Mouse (Mus musculus) limb, embryonic 14.5 days (tissue): ENCODE data around the gene Notch1. TPM values are rescaled to one million over a fixed set of nuclear protein-coding genes. Genes with fewer than 3 reads are reported as not detected.

Experiments used
- ATAC-seq: fragments of 200-750 bp; cut with Nextera tagmentation; 2 replicates; pipeline ENCODE4 v1.8.0; 2017; ENCODE audit warnings: low read depth, moderate number of reproducible peaks, moderate TSS enrichment; ENCODE audit not compliant: low FRiP score
- DNase-seq: peaks from one replicate; pipeline ENCODE4 v3.0.0-alpha.2; 2015; ENCODE audit warnings: low spot score
- H3K27ac ChIP-seq: fragments of 300-500 bp; sonication (generic); replicated peaks from 2 replicates; pipeline ENCODE4 v1.5.1; 2014; ENCODE audit warnings: low read depth, mild to moderate bottlenecking, low read length, moderate library complexity, mixed read lengths
- H3K27me3 ChIP-seq: fragments of 300-500 bp; sonication (generic); 2 replicates; pipeline ENCODE4 v1.6.1; 2014; ENCODE audit warnings: low read length, mixed read lengths; ENCODE audit not compliant: control insufficient read depth, insufficient read depth
- H3K36me3 ChIP-seq: fragments of 300-500 bp; sonication (generic); 2 replicates; pipeline ENCODE4 v1.6.1; 2014; ENCODE audit warnings: mild to moderate bottlenecking, low read length, moderate library complexity, mixed read lengths; ENCODE audit not compliant: control insufficient read depth, insufficient read depth
- H3K4me1 ChIP-seq: fragments of 300-500 bp; sonication (generic); 2 replicates; pipeline ENCODE4 v1.6.1; 2014; ENCODE audit warnings: antibody characterized with exemption, low read length, mixed read lengths; ENCODE audit not compliant: control insufficient read depth, insufficient read depth
- H3K4me2 ChIP-seq: fragments of 300-500 bp; sonication (generic); replicated peaks from 2 replicates; pipeline ENCODE4 v1.6.1; 2014; ENCODE audit warnings: low read depth, mild to moderate bottlenecking, low read length, moderate library complexity; ENCODE audit not compliant: severe bottlenecking
- H3K4me3 ChIP-seq: fragments of 300-500 bp; sonication (generic); replicated peaks from 2 replicates; pipeline ENCODE4 v1.5.1; 2014; ENCODE audit warnings: low read length
- H3K9ac ChIP-seq: fragments of 300-500 bp; sonication (generic); 2 replicates; pipeline ENCODE4 v1.6.1; 2014; ENCODE audit warnings: mild to moderate bottlenecking, low read depth, low read length, moderate library complexity; ENCODE audit not compliant: severe bottlenecking
- H3K9me3 ChIP-seq: fragments of 300-500 bp; sonication (generic); 2 replicates; pipeline ENCODE4 v1.6.1; 2016; ENCODE audit warnings: low read length; ENCODE audit not compliant: control insufficient read depth
- POLR2A ChIP-seq: fragments of 200-500 bp; IDR thresholded peaks from 2 replicates; pipeline ENCODE4 v1.8.0; 2012; ENCODE audit warnings: inconsistent platforms, mild to moderate bottlenecking, moderate library complexity, borderline replicate concordance; ENCODE audit not compliant: insufficient read depth, insufficient read length; ENCODE audit errors: extremely low read depth
- WGBS: fragments of 180-500 bp; shearing (Covaris S2); extraction: QIAGEN DNeasy Blood & Tissue Kit; methylation state at CpG from one replicate; pipeline ENCODE4 v1.1.7; 2014; 5-methylcytosine and 5-hydroxymethylcytosine counted together
- polyA plus RNA-seq, 2 experiments: library from polyadenylated mRNA; depleted of rRNA in 1 of 2; stranded (reverse) in 1 of 2; unstranded in 1 of 2; fragments of >200 nt; fragmentation: Nextera tagmentation in 1 of 2; extraction: Ambion mirVana in 1 of 2; gene quantifications; 2 replicates each; pipeline versions ENCODE4 v1.2.1 to v1.2.3; 2012 to 2014

Gene Notch1
- polyA plus RNA-seq, 2 experiments, result 28.1 to 44.5 TPM

DNA sequence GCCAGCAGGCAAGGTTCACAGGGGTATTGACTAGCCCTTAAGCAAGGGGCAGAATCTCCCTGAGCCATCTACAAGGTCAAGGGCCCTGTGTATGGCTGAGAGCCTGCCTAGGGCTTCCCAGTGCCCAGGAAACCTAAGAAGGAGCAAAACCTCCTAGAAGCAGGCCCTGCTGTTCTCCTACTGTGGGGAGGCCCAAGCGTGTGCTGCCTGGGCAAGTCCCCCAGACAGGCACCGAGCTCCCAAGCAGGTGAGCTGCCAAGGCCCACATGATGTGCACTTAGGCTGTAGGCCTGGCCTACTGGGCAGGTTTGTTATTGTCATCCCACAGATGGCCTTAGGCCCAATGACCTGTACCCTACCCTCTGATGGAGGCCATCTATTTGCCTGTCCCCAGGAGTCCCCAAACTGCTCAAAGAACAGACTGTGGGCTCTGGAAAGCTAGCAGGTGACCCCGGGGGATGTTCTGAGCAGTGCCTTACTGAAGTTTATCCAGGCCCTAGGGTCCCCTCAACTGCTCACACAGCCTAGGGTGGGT, 9.7 kb downstream of the Notch1 start:
- Histone ChIP-seq H3K4me3 (no peak overlapping the region), H3K4me1 (peaks cover 48% of the 10 kb centered on the region), H3K9ac (no peak overlapping the region), H3K9me3 (no peaks in the 10 kb centered on the region), H3K36me3 (no peaks in the 10 kb centered on the region), H3K27ac (peak overlapping the region; percentile 91), H3K4me2 (no peak overlapping the region), H3K27me3 (no peaks in the 10 kb centered on the region)
- WGBS, result 70% methylated on average over 3 of the region's 3 CpGs
- ATAC-seq (no peak), DNase-seq (no peak)
- TF ChIP-seq POLR2A, result no peak

- WGBS, result 73% methylated on average over 9 of the region's 9 CpGs
Measured at GRCm38 (mm10) chr2:26504772-26505480, 11.5 kb downstream of the Notch1 start.

GRCm38 (mm10) chr2:26503661-26504575, 12.5 kb downstream of the Notch1 start:
- Histone ChIP-seq H3K4me1 (peaks cover 64% of the 10 kb centered on the region), H3K4me2 (peak overlapping the region; percentile 78), H3K27me3 (no peaks in the 10 kb centered on the region), H3K9ac (peak overlapping the region; percentile 72), H3K36me3 (0 out of 2 replicates have a peak, but pooled peaks cover 2% of the 10 kb centered on the region), H3K4me3 (peak overlapping the region; percentile 64), H3K9me3 (no peaks in the 10 kb centered on the region), H3K27ac (peak overlapping the region; percentile 34; the same call in 1 of the 2 replicates)
- peak; percentile 87 for DNase-seq
- 2% methylated on average over 41 of the region's 59 CpGs for WGBS
- TF ChIP-seq POLR2A, result peak; percentile 71; the same call in 1 of the 2 replicates
- peak; percentile 86 for ATAC-seq

More at GRCm38 (mm10) chr2:26504772-26505480, 11.5 kb downstream of the Notch1 start:
- Histone ChIP-seq H3K4me3 (no peak overlapping the region), H3K9ac (no peak overlapping the region), H3K9me3 (no peaks in the 10 kb centered on the region), H3K36me3 (no peaks in the 10 kb centered on the region), H3K4me2 (peak overlapping the region; percentile 78; the same call in 1 of the 2 replicates), H3K27me3 (no peaks in the 10 kb centered on the region), H3K27ac (no peak overlapping the region), H3K4me1 (peaks cover 66% of the 10 kb centered on the region)
- DNase-seq, result no peak
- no peak for ATAC-seq
- no peak for TF ChIP-seq POLR2A

GRCm38 (mm10) chr2:26502863-26503631, 13.4 kb downstream of the Notch1 start:
- under 1% methylated on average over 56 of the region's 57 CpGs for WGBS
- H3K36me3 ChIP-seq, result 0 out of 2 replicates have a peak, but pooled peaks cover 2% of the 10 kb centered on the region
- no peaks in the 10 kb centered on the region for H3K27me3 ChIP-seq
- H3K9ac ChIP-seq, result peak overlapping the region; percentile 72
- peak overlapping the region; percentile 34; the same call in 1 of the 2 replicates for H3K27ac ChIP-seq
- DNase-seq (no peak), ATAC-seq (no peak)
- H3K9me3 ChIP-seq, result no peaks in the 10 kb centered on the region
- peak overlapping the region; percentile 64 for H3K4me3 ChIP-seq
- TF ChIP-seq POLR2A, result no peak
- peak overlapping the region; percentile 78 for H3K4me2 ChIP-seq
- H3K4me1 ChIP-seq, result peaks cover 59% of the 10 kb centered on the region
